Mouse (Mus musculus) bone marrow, adult 2 months (tissue): ENCODE measurements around the gene Mum1. TPM values are rescaled to one million over a fixed set of nuclear protein-coding genes. Genes with fewer than 3 reads are reported as not detected.

ENCODE experiments used
- H3K27ac ChIP-seq: fragments of 200-500 bp; 2 replicates; pipeline ENCODE4 v1.5.1; 2012; ENCODE audit warnings: low read depth, mild to moderate bottlenecking, control low read depth, inconsistent platforms, low read length; ENCODE audit not compliant: control insufficient read depth, poor library complexity, insufficient read depth
- H3K4me1 ChIP-seq: fragments of 200-500 bp; 2 replicates; pipeline ENCODE4 v1.6.1; 2011; ENCODE audit warnings: low read length; ENCODE audit not compliant: control insufficient read depth, insufficient read depth
- H3K4me3 ChIP-seq: fragments of 200-500 bp; replicated peaks from 2 replicates; pipeline ENCODE3; 2011; ENCODE audit warnings: mild to moderate bottlenecking, low read depth, low read length, control low read depth; ENCODE audit not compliant: control insufficient read depth
- CTCF ChIP-seq: fragments of 200-500 bp; IDR thresholded peaks from 2 replicates; pipeline ENCODE4 v1.5.1; 2011; ENCODE audit warnings: low read length, control low read depth; ENCODE audit not compliant: control insufficient read depth, insufficient read depth
- POLR2A ChIP-seq: fragments of 200-500 bp; IDR thresholded peaks from 2 replicates; pipeline ENCODE4 v1.6.1; 2011; ENCODE audit warnings: low read depth, mild to moderate bottlenecking, control low read depth, low read length, borderline replicate concordance; ENCODE audit not compliant: control insufficient read depth
- WGBS: fragments of 180-500 bp; shearing (Covaris S2); methylation state at CpG from one replicate; pipeline ENCODE4 v1.1.7; 2018; 5-methylcytosine and 5-hydroxymethylcytosine counted together
- polyA plus RNA-seq: library from polyadenylated mRNA; stranded (reverse); fragments of >200 nt; gene quantifications from 2 replicates; pipeline ENCODE4 v1.2.4, GENCODE M21; 2011; ENCODE audit warnings: low replicate concordance; ENCODE audit not compliant: missing spikeins, insufficient read depth, insufficient read length

The Mum1 gene
- polyA plus RNA-seq, 1 experiment: 77.5 TPM

DNA sequence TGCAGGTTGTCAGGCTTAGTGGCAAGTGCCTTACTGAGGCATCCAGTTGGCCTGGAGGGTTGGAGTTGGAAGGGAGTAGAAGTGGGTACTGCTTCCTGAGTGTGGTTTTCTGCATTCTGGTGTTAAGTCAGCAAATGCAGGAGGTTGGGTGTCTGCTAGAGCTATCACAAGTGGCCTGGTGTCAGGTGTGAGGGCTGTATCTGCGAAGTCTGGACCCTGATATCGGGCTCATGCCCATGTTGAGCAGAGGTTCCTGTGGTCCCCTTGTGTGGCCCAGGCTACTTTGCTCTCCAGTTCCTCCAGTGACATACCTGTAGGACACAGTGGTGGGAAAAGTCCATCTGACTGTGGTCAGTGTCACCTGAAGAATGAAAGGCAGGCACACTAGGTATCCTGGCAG is 43.9 kb downstream of the Mum1 start:
- no peak for TF ChIP-seq CTCF
- no peak for TF ChIP-seq POLR2A
- Histone ChIP-seq H3K4me3 (no peak overlapping the region), H3K27ac (peak overlapping the region; percentile 39), H3K4me1 (peaks cover 12% of the 10 kb centered on the region)
- WGBS: 28% methylated on average over 2 of the region's 2 CpGs

DNA sequence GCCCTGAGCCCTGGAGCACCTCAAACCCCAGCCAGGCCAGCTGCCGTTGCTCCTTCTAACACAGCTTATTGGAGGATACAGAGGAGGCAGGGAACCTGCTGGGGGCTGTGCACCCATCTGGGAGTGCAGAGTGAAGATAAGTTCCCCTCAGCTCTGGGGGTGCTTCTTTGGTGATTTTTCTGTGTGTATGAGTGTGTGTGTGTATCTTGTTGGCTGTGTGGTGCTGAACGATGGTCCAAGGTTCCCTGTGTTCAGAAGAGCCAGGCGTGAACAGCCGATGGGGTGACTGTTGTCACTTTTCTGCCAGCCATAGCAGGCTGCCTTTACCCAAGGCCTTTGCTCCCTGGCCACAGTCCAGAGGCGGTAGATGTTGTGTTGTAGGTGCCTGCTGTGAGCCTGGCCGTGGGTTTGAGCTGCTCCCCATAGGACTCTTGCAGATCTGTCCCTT is 44.5 kb downstream of the Mum1 start:
- Histone ChIP-seq H3K27ac (peak overlapping the region; percentile 31), H3K4me1 (peaks cover 12% of the 10 kb centered on the region), H3K4me3 (no peak overlapping the region)
- no peak for TF ChIP-seq CTCF
- TF ChIP-seq POLR2A: no peak
- 39% methylated on average over 6 of the region's 6 CpGs for WGBS

DNA sequence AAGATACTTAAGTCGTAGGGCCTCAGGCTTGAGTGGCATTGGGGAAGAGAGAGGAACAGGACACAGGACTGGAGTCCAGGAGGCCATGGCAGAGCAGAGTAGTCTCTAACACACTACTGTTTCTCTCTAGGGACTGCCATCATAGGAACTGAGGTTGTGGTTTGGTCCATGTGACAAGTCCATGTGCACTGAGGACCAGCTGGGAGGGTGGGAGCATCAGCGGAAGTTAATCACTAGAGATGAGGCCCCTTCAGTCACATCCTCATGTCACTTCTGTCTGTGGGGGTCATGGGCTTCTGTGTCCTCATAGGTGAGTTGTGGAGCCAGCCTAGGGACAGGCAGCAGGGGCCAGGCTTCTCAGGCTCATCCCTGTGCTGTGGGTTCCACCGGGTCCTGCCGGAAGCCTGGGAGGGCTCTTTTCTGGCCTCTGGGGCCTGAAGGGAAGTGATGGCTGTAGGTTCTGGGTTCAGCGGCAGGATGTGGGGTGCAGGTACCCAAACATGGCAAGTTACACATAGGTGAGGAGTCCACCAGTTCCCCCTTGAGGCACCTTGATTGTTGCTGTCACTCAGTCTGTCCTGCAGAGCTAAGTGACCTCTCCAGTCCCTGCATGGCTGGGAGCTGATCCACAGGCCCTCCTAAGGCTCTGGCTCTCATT is 45.1 kb downstream of the Mum1 start:
- peaks cover 12% of the 10 kb centered on the region for H3K4me1 ChIP-seq
- 21% methylated on average over 5 of the region's 5 CpGs for WGBS
- TF ChIP-seq POLR2A (no peak), CTCF (no peak)
- no peak overlapping the region for H3K4me3 ChIP-seq
- H3K27ac ChIP-seq: peak overlapping the region; percentile 31

DNA sequence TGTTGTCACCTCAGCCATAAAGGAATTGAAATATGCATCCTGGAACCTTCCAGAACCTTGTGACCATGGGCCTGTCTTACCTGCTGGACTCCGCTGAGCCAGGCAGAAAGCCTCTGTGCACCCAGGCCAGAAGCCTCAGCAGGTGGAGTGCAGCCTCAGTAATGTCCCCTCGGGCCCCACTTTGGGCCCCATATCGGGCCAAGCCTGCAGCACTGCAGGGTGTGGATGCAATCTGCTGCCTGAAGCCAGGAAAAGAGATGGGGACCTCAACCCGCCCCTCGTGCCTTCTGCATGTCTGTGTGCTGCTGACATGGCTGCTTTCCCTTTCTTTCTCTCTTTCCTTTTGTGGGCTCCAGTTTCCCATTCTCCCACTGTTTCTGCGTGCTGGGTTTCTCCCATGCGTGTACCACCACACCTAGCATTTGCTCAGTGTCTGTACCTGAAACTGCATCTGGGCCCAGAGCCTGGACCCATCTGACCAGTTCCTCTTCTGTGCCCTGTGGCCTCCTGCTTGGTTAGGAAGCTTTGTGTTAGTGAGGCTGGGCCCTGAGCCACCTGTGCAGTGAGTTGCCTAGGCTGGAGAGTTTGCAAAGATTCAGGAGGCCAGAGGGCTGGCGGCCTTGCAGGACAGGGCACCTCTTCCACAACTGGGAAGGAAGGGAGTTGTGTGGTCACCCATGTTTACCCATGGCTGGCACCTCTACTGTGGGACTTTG is 45.8 kb downstream of the Mum1 start:
- H3K4me1 ChIP-seq: peaks cover 12% of the 10 kb centered on the region
- TF ChIP-seq POLR2A (no peak), CTCF (no peak)
- no peak overlapping the region for H3K27ac ChIP-seq
- no peak overlapping the region for H3K4me3 ChIP-seq
- 61% methylated on average over 8 of the region's 8 CpGs for WGBS

DNA sequence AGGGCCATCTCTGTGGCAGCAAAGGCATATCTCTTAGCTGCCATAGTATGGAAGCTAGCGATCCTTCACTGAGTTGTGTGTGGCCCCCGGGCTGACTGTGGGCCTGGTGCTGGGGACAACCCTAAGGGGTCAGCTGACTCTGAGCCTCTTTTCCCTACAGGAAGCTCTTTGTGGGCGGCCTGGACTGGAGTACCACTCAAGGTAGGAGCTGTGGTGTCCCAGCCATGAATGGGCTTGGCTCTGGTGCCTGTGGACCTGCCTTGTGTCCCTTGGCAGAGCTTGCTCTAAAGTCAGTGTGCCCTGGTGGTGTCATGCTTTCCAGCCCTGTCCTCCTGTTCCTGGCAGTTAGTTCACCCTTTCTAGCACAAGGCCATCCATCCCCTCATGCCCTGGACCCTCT is 47.6 kb downstream of the Mum1 start:
- H3K4me3 ChIP-seq: no peak overlapping the region
- H3K4me1 ChIP-seq: peaks cover 12% of the 10 kb centered on the region
- TF ChIP-seq CTCF: no peak
- TF ChIP-seq POLR2A: no peak
- 81% methylated on average over 3 of the region's 3 CpGs for WGBS
- H3K27ac ChIP-seq: no peak overlapping the region

DNA sequence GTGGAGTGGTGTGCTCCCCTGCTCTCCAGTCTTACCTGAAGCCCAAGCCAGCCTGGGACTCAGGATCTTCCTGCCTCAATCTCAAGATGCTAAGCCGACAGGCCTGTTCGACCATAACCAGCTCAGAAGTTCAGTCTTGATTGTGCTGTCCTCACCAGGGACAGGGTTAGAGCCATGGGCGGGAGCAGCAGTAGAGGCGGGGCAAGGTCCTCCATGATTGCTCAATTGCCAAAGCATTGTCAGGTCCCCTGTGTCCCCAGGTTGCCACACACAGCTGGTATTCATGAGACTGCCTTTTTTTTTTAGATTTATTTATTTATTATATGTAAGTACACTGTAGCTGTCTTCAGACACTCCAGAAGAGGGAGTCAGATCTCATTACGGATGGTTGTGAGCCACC is 50.0 kb downstream of the Mum1 start:
- no peak for TF ChIP-seq POLR2A
- no peak for TF ChIP-seq CTCF
- Histone ChIP-seq H3K4me3 (no peak overlapping the region), H3K27ac (no peak overlapping the region), H3K4me1 (peaks cover 2% of the 10 kb centered on the region)
- 73% methylated on average over 5 of the region's 5 CpGs for WGBS

DNA sequence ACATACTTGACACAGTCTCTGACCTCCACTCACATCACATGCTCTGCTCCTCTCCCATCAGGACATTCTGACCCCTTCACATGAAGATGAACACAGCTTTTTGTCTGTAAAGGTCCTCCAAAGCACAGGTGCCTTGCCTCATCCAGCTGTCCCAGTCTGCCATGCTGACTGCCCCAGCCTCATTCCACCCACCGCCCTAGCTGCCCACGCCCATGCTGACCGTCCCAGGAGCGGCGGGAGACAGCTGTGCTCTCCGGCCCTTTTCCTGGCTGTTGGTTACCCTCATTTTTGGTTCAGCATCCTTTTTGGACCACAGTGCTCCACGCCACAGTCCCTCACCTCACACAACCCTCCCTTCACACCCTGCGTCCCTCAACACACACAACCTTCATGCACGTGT is 52.2 kb downstream of the Mum1 start:
- WGBS: 92% methylated on average over 9 of the region's 9 CpGs
- no peak overlapping the region for H3K27ac ChIP-seq
- no peak overlapping the region for H3K4me3 ChIP-seq
- TF ChIP-seq CTCF (no peak), POLR2A (no peak)
- H3K4me1 ChIP-seq: no peaks in the 10 kb centered on the region; the same call in 1 of the 2 replicates

DNA sequence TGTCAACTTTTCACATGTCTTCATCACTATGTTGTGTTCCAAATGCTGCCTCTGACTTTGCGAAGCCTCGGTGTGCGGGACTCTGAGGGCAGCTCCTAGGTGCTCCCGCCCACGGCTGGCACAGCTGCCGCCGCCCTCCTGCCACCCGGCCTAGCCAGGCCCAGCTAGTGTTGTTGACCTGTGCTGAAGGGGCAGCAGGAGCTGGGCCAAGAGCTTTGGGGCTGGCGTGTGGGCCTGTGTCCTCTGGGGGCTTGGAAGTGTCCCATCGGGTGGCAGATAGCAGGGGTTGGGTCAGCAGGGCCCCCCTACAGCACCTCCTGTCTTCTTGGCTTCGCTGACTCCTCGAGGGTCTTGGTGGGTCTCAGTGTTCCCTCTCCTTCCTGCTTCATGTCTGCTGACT is 53.0 kb downstream of the Mum1 start:
- no peak overlapping the region for H3K4me3 ChIP-seq

More for the DNA sequence above, 53.0 kb downstream of the Mum1 start:
- H3K4me1 ChIP-seq: no peaks in the 10 kb centered on the region; the same call in 1 of the 2 replicates
- no peak overlapping the region; the same call in 1 of the 2 replicates for H3K27ac ChIP-seq
- WGBS: 87% methylated on average over 12 of the region's 12 CpGs
- TF ChIP-seq POLR2A: no peak
- no peak for TF ChIP-seq CTCF
